Mouse (Mus musculus) kidney, postnatal 0 days (tissue): ENCODE results near the gene Spa17. TPM values are rescaled to one million over a fixed set of nuclear protein-coding genes. Genes with fewer than 3 reads are reported as not detected.

ENCODE experiments used
- ATAC-seq: fragments of 200-750 bp; cut with Nextera tagmentation; replicated peaks from 2 replicates; pipeline ENCODE4 v1.8.0; 2017; ENCODE audit warnings: low read depth, moderate number of reproducible peaks, moderate TSS enrichment, moderate library complexity; ENCODE audit not compliant: low FRiP score
- DNase-seq: peaks from one replicate; pipeline ENCODE4 v3.0.0-alpha.2; 2016; ENCODE audit warnings: low spot score
- H3K27ac ChIP-seq: fragments of 300-500 bp; sonication (generic); 2 replicates; pipeline ENCODE4 v1.5.1; 2014; ENCODE audit warnings: mild to moderate bottlenecking
- H3K27me3 ChIP-seq: fragments of 300-500 bp; sonication (generic); 2 replicates; pipeline ENCODE4 v1.6.1; 2014; ENCODE audit warnings: low read length, mixed read lengths; ENCODE audit not compliant: insufficient read depth
- H3K36me3 ChIP-seq: fragments of 300-500 bp; sonication (generic); 2 replicates; pipeline ENCODE4 v1.6.1; 2014; ENCODE audit warnings: low read length, mixed read lengths; ENCODE audit not compliant: insufficient read depth
- H3K4me1 ChIP-seq: fragments of 300-500 bp; sonication (generic); replicated peaks from 2 replicates; pipeline ENCODE4 v1.6.1; 2014; ENCODE audit warnings: antibody characterized with exemption, low read length, mixed read lengths; ENCODE audit not compliant: insufficient read depth
- H3K4me2 ChIP-seq: fragments of 300-500 bp; sonication (generic); 2 replicates; pipeline ENCODE4 v1.6.1; 2014; ENCODE audit warnings: mild to moderate bottlenecking, low read length, moderate library complexity, mixed read lengths
- H3K4me3 ChIP-seq: fragments of 300-500 bp; sonication (generic); replicated peaks from 2 replicates; pipeline ENCODE4 v1.5.1; 2014; ENCODE audit warnings: low read depth, low read length
- H3K9ac ChIP-seq: fragments of 300-500 bp; sonication (generic); 2 replicates; pipeline ENCODE4 v1.6.1; 2014; ENCODE audit warnings: low read depth, low read length
- H3K9me3 ChIP-seq: fragments of 300-500 bp; sonication (generic); replicated peaks from 2 replicates; pipeline ENCODE4 v1.6.1; 2016; ENCODE audit warnings: low read length, inconsistent platforms, mixed read lengths
- CTCF ChIP-seq: IDR thresholded peaks from 2 replicates; pipeline ENCODE4 v1.5.1; 2016; ENCODE audit warnings: antibody characterized with exemption, low read depth, mild to moderate bottlenecking, moderate library complexity
- WGBS: fragments of 180-500 bp; shearing (Covaris S2); extraction: QIAGEN DNeasy Blood & Tissue Kit; methylation state at CpG from one replicate; pipeline ENCODE4 v1.1.7; 2014; 5-methylcytosine and 5-hydroxymethylcytosine counted together
- polyA plus RNA-seq: library from polyadenylated mRNA; unstranded; fragments of >200 nt; fragmentation: Nextera tagmentation; extraction: Ambion mirVana; gene quantifications from 2 replicates; pipeline ENCODE4 v1.2.1, GENCODE M21; 2015

Spa17 gene
- polyA plus RNA-seq, 1 experiment from 2014 or later = 12.3 TPM

DNA sequence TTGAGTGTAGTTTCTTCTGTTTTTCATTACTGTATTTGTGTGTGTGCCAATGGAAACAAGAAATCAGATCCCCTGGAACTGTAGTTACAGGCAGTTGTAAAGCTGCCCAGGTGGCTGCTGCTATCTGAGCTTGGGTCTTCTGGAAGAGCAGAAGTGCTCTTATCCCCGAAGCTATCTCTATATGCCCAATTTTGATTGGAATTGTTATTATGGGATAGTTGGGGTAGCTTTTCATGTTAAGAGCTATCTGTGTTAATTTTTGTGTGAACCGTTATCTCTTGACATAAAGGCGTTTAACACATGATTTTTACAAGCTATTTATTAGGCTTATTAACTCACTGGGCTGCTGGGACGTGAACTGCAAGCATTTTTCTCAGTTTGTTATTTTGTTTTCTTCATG lies 4.0 kb downstream of the Spa17 start:
- Histone ChIP-seq H3K4me2 (no peak overlapping the region), H3K9ac (no peak overlapping the region), H3K27me3 (no peaks in the 10 kb centered on the region), H3K4me1 (0 out of 2 replicates have a peak, but pooled peaks cover 4% of the 10 kb centered on the region), H3K36me3 (no peaks in the 10 kb centered on the region), H3K4me3 (no peak overlapping the region), H3K27ac (no peak overlapping the region), H3K9me3 (no peaks in the 10 kb centered on the region)
- no peak for DNase-seq
- WGBS = 57% methylated on average over 4 of the region's 4 CpGs
- no peak for TF ChIP-seq CTCF
- no peak for ATAC-seq

DNA sequence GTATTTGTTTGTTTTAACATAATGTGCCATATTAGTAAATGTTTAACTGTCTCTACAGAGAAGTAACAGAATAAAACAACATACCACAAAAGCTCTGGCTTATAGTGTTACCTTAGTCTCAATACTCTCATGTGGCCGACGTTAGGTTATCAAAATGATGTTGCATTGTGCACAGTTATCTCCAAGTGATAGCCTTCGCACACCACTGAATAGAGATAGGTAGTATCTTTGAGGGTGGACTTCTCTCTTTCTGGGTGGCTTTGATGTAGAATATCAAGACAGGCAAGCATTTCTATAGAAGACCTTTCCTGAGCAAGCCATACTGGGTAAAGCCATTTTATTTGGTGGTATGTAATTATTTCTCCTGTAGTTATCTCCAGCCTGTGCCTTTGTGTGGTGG lies 8.4 kb downstream of the Spa17 start:
- H3K4me3 ChIP-seq = no peak overlapping the region
- H3K9ac ChIP-seq = no peak overlapping the region
- H3K27me3 ChIP-seq = no peaks in the 10 kb centered on the region
- no peaks in the 10 kb centered on the region for H3K4me1 ChIP-seq
- DNase-seq (no peak), ATAC-seq (no peak)
- TF ChIP-seq CTCF = no peak
- no peak overlapping the region for H3K27ac ChIP-seq
- H3K36me3 ChIP-seq = no peaks in the 10 kb centered on the region
- no peak overlapping the region for H3K4me2 ChIP-seq
- H3K9me3 ChIP-seq = no peaks in the 10 kb centered on the region
- WGBS = 97% methylated on average over 3 of the region's 3 CpGs

DNA sequence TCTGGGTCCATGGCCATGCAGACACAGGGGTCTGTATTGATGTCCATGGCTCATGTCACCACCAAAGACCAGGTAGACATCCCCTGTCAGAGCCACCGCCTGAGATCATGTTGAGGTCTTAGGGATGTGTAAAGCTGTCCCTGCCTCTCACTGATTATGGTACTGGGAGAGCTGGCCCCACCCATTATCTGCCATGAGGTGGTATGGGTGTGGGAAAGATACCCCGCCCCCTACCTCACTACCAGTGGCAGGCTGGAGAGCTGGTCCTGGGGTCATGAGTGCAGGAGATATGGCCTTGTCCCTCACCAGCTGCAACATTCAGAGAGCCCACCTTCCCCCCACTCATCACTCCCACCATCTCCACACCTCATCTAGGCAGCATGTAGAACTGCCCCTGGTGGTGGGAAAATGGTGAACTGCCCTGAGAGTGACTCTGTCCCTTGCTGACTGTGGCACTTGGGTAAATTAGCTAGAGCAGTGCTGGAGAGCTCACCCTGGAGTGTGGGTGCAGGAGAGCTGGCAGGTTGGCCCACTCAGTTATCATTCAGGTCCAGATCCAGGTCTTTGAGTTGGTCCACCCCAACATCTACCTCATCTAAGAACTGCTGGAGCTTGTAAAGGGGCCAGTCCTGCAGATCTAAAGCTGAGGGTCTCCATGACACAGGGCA lies 12.8 kb downstream of the Spa17 start:
- no peaks in the 10 kb centered on the region for H3K9me3 ChIP-seq
- no peaks in the 10 kb centered on the region for H3K27me3 ChIP-seq
- no peak overlapping the region for H3K4me2 ChIP-seq
- WGBS = 96% methylated on average over 2 of the region's 2 CpGs
- H3K4me3 ChIP-seq = no peak overlapping the region
- TF ChIP-seq CTCF = 0 out of 2 replicates have a peak, but pooled peaks have one; percentile 2
- H3K36me3 ChIP-seq = no peaks in the 10 kb centered on the region
- no peaks in the 10 kb centered on the region for H3K4me1 ChIP-seq
- H3K27ac ChIP-seq = no peak overlapping the region
- DNase-seq = no peak
- H3K9ac ChIP-seq = no peak overlapping the region
- ATAC-seq = no peak

DNA sequence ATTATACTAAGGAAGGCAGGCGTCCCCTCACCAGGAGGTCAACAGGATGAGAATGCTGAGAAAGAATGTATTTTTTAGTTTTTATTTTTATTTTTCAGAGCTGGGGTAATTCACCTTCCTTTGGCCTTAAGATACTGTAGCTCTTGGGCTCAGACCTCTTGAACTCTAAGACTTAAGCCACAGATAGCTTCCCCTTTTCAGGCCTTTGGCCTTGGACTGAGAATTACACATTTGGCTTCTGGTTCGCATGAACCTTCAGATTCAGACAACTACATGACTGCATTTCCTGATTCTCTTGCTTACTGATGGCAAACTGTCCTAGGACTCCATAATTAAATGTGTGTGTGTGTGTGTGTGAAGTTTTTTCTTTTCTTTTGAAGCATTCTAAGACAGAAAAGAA lies 14.9 kb downstream of the Spa17 start:
- DNase-seq (no peak), ATAC-seq (no peak)
- H3K4me3 ChIP-seq = no peak overlapping the region
- H3K4me1 ChIP-seq = no peaks in the 10 kb centered on the region
- 78% methylated on average over 2 of the region's 2 CpGs for WGBS
- no peak overlapping the region for H3K4me2 ChIP-seq
- no peak overlapping the region for H3K27ac ChIP-seq
- H3K27me3 ChIP-seq = no peaks in the 10 kb centered on the region
- no peak overlapping the region for H3K9ac ChIP-seq
- no peak for TF ChIP-seq CTCF
- no peaks in the 10 kb centered on the region for H3K9me3 ChIP-seq
- no peaks in the 10 kb centered on the region for H3K36me3 ChIP-seq

DNA sequence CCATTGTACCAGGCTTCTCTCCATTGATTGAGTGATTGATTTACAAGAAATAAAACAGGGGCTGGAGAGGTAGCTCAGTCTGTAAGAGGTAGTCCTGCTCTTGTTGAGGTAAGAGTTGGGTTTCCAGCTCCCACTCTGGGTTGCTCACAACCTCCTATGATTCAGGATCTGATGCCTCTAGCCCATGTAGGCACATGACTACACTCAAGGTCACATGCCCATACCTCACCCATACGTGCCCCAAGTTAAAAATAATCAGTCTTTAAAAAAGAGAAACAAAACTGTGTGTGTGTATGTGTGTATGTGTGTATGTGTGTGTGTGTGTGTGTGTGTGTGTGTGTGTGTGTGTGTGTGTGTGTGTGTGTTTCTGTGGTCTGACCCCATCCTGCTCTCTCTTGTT lies 18.0 kb downstream of the Spa17 start:
- no peak for ATAC-seq
- TF ChIP-seq CTCF = no peak
- Histone ChIP-seq H3K9me3 (no peaks in the 10 kb centered on the region), H3K27me3 (no peaks in the 10 kb centered on the region), H3K4me3 (no peak overlapping the region), H3K27ac (no peak overlapping the region), H3K4me2 (no peak overlapping the region), H3K9ac (no peak overlapping the region), H3K36me3 (no peaks in the 10 kb centered on the region), H3K4me1 (no peaks in the 10 kb centered on the region)
- no peak for DNase-seq
- 81% methylated on average over 1 of the region's 1 CpGs for WGBS

DNA sequence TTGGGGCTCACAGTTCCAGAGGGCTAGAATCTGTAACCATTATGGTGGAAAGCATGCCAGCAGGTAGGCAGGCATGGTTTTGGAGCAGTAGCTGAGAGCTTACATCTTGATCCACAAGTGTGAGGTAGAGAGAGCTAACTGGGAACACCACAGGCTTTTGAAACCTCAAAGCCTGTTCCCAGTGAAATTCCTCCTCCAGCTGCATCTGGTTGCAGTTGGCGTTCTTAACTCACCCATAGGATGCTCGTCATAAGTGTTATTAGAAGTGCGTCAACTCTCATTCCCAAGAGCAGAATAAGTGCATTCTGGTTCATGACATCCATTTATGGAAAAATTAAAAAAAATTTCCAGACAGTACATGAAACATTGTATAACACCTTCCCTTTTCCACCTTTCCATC lies 19.8 kb downstream of the Spa17 start:
- no peak for TF ChIP-seq CTCF
- 98% methylated on average over 3 of the region's 3 CpGs for WGBS
- no peak for ATAC-seq

DNA sequence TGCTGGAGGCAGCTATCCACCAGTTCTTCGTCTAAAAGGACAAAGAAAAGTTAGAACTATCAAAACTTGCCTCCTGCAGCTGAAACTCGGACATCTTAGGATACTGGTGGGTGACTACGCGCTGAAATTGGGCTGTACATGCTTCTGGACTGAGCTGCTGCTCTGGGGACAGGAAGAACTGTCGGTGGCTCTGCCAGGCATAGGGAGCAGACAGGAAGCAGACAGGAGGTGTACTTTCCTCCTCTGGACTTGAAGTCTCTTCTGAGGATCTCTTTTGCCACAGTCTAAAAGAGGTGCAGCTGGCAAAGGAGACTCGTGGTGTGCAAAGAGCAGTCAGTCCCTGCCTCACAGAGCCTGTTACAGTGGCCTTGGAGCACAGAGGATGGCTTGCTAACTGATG lies 20.9 kb downstream of the Spa17 start:
- WGBS = 52% methylated on average over 6 of the region's 6 CpGs
- no peaks in the 10 kb centered on the region for H3K27me3 ChIP-seq
- no peak overlapping the region for H3K4me3 ChIP-seq
- H3K4me2 ChIP-seq = no peak overlapping the region
- no peaks in the 10 kb centered on the region for H3K9me3 ChIP-seq
- H3K4me1 ChIP-seq = no peaks in the 10 kb centered on the region
- H3K9ac ChIP-seq = no peak overlapping the region
- DNase-seq = no peak
- H3K27ac ChIP-seq = no peak overlapping the region
- no peak for TF ChIP-seq CTCF
- no peak for ATAC-seq
- no peaks in the 10 kb centered on the region for H3K36me3 ChIP-seq

More for the DNA sequence above, 19.8 kb downstream of the Spa17 start:
- DNase-seq = no peak
- no peaks in the 10 kb centered on the region for H3K9me3 ChIP-seq
- no peak overlapping the region for H3K27ac ChIP-seq
- no peaks in the 10 kb centered on the region for H3K36me3 ChIP-seq
- no peaks in the 10 kb centered on the region for H3K4me1 ChIP-seq
- H3K9ac ChIP-seq = no peak overlapping the region
- no peak overlapping the region for H3K4me3 ChIP-seq
- H3K4me2 ChIP-seq = no peak overlapping the region
- no peaks in the 10 kb centered on the region for H3K27me3 ChIP-seq
